Mouse (Mus musculus): ENCODE measurements at regions not wholly inside any gene's neighbourhood (a gene's known extent, or its start where the extent isn't known, plus 50 kb on each side); places are given as distances from the start of the nearest gene placed in this dataset.

DNA sequence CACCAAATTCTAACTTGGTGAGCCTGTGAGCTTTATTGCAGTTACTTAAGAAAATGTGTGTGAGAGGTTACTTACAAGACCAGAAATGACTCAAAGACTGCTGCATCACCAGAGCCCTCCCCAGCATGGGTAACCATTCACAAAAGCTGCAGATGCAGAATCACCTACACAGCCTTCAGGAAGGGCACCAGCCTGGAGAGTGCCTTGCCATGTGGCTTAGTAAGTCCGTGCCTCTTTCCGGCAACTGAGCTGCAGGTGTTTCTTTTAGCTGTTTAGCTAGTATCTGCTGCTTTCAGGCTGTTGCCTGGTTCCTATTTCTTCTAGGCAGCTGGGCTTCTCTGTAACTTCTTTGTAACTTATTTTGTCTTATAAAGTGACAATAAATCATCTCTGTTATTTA, 213.2 kb upstream of the Stxbp6 start:
- TF ChIP-seq CTCF (IDR thresholded peaks at IDR 0.05; ENCODE audit: low read depth) (no peak), EP300 (IDR thresholded peaks at IDR 0.05; ENCODE audit: low read depth) (no peak)
- ATAC-seq (ENCODE audit: insufficient read depth, low read depth) = no peak
- Histone ChIP-seq H3K27ac (ENCODE audit: low read depth) (no peak overlapping the region), H3K36me3 (replicated peaks; ENCODE audit: control insufficient read depth, insufficient read depth, low read length) (no peaks in the 10 kb centered on the region), H3K4me1 (ENCODE audit: control insufficient read depth, insufficient read depth) (no peaks in the 10 kb centered on the region), H3K4me3 (ENCODE audit: low read depth, low read length) (no peak overlapping the region), H3K9ac (replicated peaks; ENCODE audit: low read depth, low read length) (no peak overlapping the region), H3K4me2 (ENCODE audit: low read depth, low read length) (no peak overlapping the region), H3K9me3 (replicated peaks; ENCODE audit: control insufficient read depth, low read length) (no peaks in the 10 kb centered on the region), H3K27me3 (ENCODE audit: control insufficient read depth, insufficient read depth, low read length) (no peaks in the 10 kb centered on the region)
- no peak for DNase-seq (ENCODE audit: low spot score)
- WGBS = 50% methylated on average over 2 of the region's 2 CpGs

DNA sequence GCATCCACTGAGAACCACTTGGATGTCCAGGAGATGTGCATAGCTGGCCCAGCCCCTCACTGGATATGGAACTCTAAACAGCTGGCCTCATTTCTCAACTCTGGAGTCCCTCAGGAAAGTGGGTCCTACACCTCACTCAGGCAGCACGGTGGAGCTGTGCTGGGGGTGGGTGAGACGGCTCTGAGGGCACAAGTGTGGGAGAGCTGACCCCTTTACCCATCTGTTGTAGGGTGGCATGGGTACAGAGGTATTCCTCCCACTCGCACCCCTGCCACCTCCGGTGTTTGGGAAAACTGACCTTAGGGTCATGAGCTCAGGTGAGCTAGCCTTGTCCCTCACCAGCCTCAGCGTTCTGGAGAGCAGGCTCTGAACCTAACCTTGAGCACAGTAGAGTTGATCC, 181.8 kb upstream of the Stxbp6 start:
- Histone ChIP-seq H3K36me3 (replicated peaks; ENCODE audit: control insufficient read depth, insufficient read depth, low read length) (no peaks in the 10 kb centered on the region), H3K27ac (ENCODE audit: low read depth) (no peak overlapping the region), H3K4me2 (ENCODE audit: low read depth, low read length) (no peak overlapping the region), H3K9ac (replicated peaks; ENCODE audit: low read depth, low read length) (no peak overlapping the region), H3K9me3 (replicated peaks; ENCODE audit: control insufficient read depth, low read length) (no peaks in the 10 kb centered on the region), H3K27me3 (ENCODE audit: control insufficient read depth, insufficient read depth, low read length) (no peaks in the 10 kb centered on the region), H3K4me1 (ENCODE audit: control insufficient read depth, insufficient read depth) (no peaks in the 10 kb centered on the region), H3K4me3 (ENCODE audit: low read depth, low read length) (no peak overlapping the region)
- no peak for TF ChIP-seq CTCF (IDR thresholded peaks at IDR 0.05; ENCODE audit: low read depth)
- TF ChIP-seq EP300 (IDR thresholded peaks at IDR 0.05; ENCODE audit: low read depth) = no peak
- ATAC-seq (ENCODE audit: insufficient read depth, low read depth) (no peak), DNase-seq (ENCODE audit: low spot score) (no peak)
- WGBS = 88% methylated on average over 5 of the region's 5 CpGs

DNA sequence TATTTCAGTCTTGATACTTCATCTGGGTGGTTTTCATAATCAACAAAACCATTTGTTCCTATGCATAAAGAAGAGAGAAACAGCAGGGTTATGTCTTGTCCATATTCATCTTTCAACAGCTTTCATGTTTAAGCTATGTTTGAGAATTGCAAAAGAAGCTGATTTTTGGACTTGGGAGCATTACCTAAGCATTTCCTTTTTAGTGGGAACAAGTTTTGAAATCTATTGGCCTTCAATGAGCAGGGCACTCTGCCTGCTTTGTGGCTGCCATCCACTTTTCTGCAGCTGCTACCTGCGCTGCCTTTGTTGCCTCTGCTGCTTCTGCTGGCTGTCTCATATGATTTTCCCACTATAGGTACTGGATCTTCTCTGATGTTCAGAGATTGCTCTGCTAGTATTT, 136.6 kb upstream of the Stxbp6 start:
- no peak overlapping the region for H3K4me2 ChIP-seq (ENCODE audit: low read depth, low read length)
- DNase-seq (ENCODE audit: low spot score) (no peak), ATAC-seq (ENCODE audit: insufficient read depth, low read depth) (no peak)
- no peaks in the 10 kb centered on the region for H3K36me3 ChIP-seq (replicated peaks; ENCODE audit: control insufficient read depth, insufficient read depth, low read length)
- WGBS = 78% methylated on average over 1 of the region's 1 CpGs
- TF ChIP-seq EP300 (IDR thresholded peaks at IDR 0.05; ENCODE audit: low read depth) = no peak
- TF ChIP-seq CTCF (IDR thresholded peaks at IDR 0.05; ENCODE audit: low read depth) = no peak
- H3K27me3 ChIP-seq (ENCODE audit: control insufficient read depth, insufficient read depth, low read length) = no peaks in the 10 kb centered on the region
- H3K4me3 ChIP-seq (ENCODE audit: low read depth, low read length) = no peak overlapping the region
- H3K9ac ChIP-seq (replicated peaks; ENCODE audit: low read depth, low read length) = no peak overlapping the region
- no peaks in the 10 kb centered on the region for H3K4me1 ChIP-seq (ENCODE audit: control insufficient read depth, insufficient read depth)
- no peaks in the 10 kb centered on the region for H3K9me3 ChIP-seq (replicated peaks; ENCODE audit: control insufficient read depth, low read length)
- H3K27ac ChIP-seq (ENCODE audit: low read depth) = no peak overlapping the region

- no peaks in the 10 kb centered on the region for H3K36me3 ChIP-seq (replicated peaks; ENCODE audit: control insufficient read depth, insufficient read depth, low read length)
- DNase-seq (ENCODE audit: low spot score) (no peak), ATAC-seq (ENCODE audit: insufficient read depth, low read depth) (no peak)
- no peak for TF ChIP-seq EP300 (IDR thresholded peaks at IDR 0.05; ENCODE audit: low read depth)
- TF ChIP-seq CTCF (IDR thresholded peaks at IDR 0.05; ENCODE audit: low read depth) = no peak
- H3K4me3 ChIP-seq (ENCODE audit: low read depth, low read length) = no peak overlapping the region
- H3K9ac ChIP-seq (replicated peaks; ENCODE audit: low read depth, low read length) = no peak overlapping the region
- 63% methylated on average over 16 of the region's 19 CpGs for WGBS
- no peaks in the 10 kb centered on the region for H3K4me1 ChIP-seq (ENCODE audit: control insufficient read depth, insufficient read depth)
- no peak overlapping the region for H3K27ac ChIP-seq (ENCODE audit: low read depth)
- peak overlapping the region; percentile 36; the same call in 1 of the 2 replicates for H3K4me2 ChIP-seq (ENCODE audit: low read depth, low read length)
- no peaks in the 10 kb centered on the region for H3K27me3 ChIP-seq (ENCODE audit: control insufficient read depth, insufficient read depth, low read length)
- no peaks in the 10 kb centered on the region for H3K9me3 ChIP-seq (replicated peaks; ENCODE audit: control insufficient read depth, low read length)
These were observed 120.9 kb upstream of the Stxbp6 start for GRCm38 (mm10) chr12:45195304-45195920.

DNA sequence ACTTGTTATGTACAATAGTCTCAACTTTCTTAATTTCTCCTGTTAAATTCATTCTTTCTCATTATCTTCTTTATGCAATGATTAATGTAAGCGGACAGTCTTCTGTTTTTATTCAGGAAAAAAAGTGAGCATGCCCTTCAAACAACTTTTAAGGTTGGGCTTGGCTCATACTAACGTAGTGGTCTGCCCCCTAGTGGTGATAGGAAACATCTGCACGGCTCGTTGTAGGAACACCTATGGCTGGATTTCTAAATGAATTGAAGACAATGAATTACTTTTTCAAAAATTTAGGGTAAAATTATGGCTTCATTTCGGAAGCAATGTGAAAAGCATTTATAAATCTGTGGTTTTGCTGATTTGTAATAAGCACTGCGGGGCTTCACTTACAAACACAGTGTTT, 112.6 kb upstream of the Stxbp6 start:
- H3K36me3 ChIP-seq (replicated peaks; ENCODE audit: control insufficient read depth, insufficient read depth, low read length) = no peaks in the 10 kb centered on the region
- H3K9me3 ChIP-seq (replicated peaks; ENCODE audit: control insufficient read depth, low read length) = no peaks in the 10 kb centered on the region
- no peak overlapping the region for H3K9ac ChIP-seq (replicated peaks; ENCODE audit: low read depth, low read length)
- H3K27me3 ChIP-seq (ENCODE audit: control insufficient read depth, insufficient read depth, low read length) = no peaks in the 10 kb centered on the region
- H3K4me1 ChIP-seq (ENCODE audit: control insufficient read depth, insufficient read depth) = no peaks in the 10 kb centered on the region
- ATAC-seq (ENCODE audit: insufficient read depth, low read depth) = no peak
- H3K4me2 ChIP-seq (ENCODE audit: low read depth, low read length) = no peak overlapping the region
- WGBS = 8% methylated on average over 6 of the region's 6 CpGs
- peak; percentile 44 for DNase-seq (ENCODE audit: low spot score)
- TF ChIP-seq EP300 (IDR thresholded peaks at IDR 0.05; ENCODE audit: low read depth) = no peak
- peak; percentile 81 for TF ChIP-seq CTCF (IDR thresholded peaks at IDR 0.05; ENCODE audit: low read depth)
- H3K27ac ChIP-seq (ENCODE audit: low read depth) = no peak overlapping the region
- H3K4me3 ChIP-seq (ENCODE audit: low read depth, low read length) = no peak overlapping the region

GRCm38 (mm10) chr12:45184510-45184909, 110.0 kb upstream of the Stxbp6 start:
- Histone ChIP-seq H3K27me3 (ENCODE audit: control insufficient read depth, insufficient read depth, low read length) (no peaks in the 10 kb centered on the region), H3K4me1 (ENCODE audit: control insufficient read depth, insufficient read depth) (no peaks in the 10 kb centered on the region), H3K9ac (replicated peaks; ENCODE audit: low read depth, low read length) (no peak overlapping the region), H3K27ac (ENCODE audit: low read depth) (no peak overlapping the region), H3K4me2 (ENCODE audit: low read depth, low read length) (no peak overlapping the region), H3K9me3 (replicated peaks; ENCODE audit: control insufficient read depth, low read length) (no peaks in the 10 kb centered on the region), H3K36me3 (replicated peaks; ENCODE audit: control insufficient read depth, insufficient read depth, low read length) (no peaks in the 10 kb centered on the region), H3K4me3 (ENCODE audit: low read depth, low read length) (no peak overlapping the region)
- ATAC-seq (ENCODE audit: insufficient read depth, low read depth) (no peak), DNase-seq (ENCODE audit: low spot score) (no peak)
- TF ChIP-seq EP300 (IDR thresholded peaks at IDR 0.05; ENCODE audit: low read depth) (no peak), CTCF (IDR thresholded peaks at IDR 0.05; ENCODE audit: low read depth) (no peak)
- whole genome bisulfite sequencing = 74% methylated on average over 3 of the region's 3 CpGs

All from heart, postnatal 0 days (tissue).